Mouse (Mus musculus): Measurements from ENCODE around the gene Ptar1. TPM values are rescaled to one million over a fixed set of nuclear protein-coding genes. Genes with fewer than 3 reads are reported as not detected.

Gene Ptar1
- polyA plus RNA-seq, 1 experiment, result 36.1 TPM

DNA sequence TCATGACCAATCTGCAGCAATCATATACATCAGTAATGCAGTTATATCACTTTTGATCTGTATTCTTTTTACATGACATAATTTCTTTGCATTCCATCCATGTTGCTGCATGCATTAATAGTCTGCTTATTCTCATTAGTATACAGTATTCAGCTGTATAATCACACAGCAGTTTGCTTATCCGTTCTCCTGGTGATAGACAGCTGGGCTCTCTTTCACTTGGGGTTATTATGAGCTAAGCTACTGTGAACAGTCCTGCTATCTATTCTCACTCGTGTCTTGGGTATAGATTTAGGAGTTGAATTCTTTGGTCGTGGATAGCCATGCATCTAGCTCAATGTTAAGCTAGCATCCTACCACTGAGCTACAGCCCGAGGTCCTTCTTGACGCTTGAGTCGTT is 88.1 kb downstream of the Ptar1 start:
- TF ChIP-seq POLR2A (IDR thresholded peaks at IDR 0.05; ENCODE audit: low read depth, low read length) (no peak), CTCF (IDR thresholded peaks at IDR 0.05; ENCODE audit: borderline replicate concordance, insufficient read depth, low read length) (no peak)

DNA sequence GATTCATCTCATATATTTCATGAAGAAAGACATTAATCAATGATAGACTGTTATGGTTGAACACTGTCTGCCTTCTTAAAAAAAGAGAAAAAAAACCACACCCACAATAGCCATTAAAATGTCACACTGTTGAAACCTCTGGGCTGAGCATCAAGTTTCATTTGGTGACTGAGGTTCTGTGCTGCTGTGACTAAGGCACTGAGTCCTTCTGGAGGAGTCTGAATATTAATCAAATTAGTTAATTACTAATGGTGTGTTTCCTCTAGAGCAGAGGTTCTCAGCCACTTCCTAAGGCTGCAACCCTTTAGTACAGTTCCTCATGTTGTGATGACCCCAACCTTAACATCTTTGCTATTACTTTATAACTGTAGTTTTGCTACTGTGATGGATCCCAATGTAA is 91.9 kb downstream of the Ptar1 start:
- no peak overlapping the region for H3K27ac ChIP-seq (ENCODE audit: insufficient read depth, low read length)
- 0 out of 2 replicates have a peak, but pooled peaks cover 2% of the 10 kb centered on the region for H3K4me1 ChIP-seq (ENCODE audit: control insufficient read depth, insufficient read depth, low read length)
- TF ChIP-seq CTCF (IDR thresholded peaks at IDR 0.05; ENCODE audit: borderline replicate concordance, insufficient read depth, low read length), result no peak
- no peak for TF ChIP-seq POLR2A (IDR thresholded peaks at IDR 0.05; ENCODE audit: low read depth, low read length)
- no peak overlapping the region for H3K4me3 ChIP-seq (ENCODE audit: insufficient read depth, low read length)

More for the DNA sequence above, 88.1 kb downstream of the Ptar1 start:
- Histone ChIP-seq H3K4me1 (ENCODE audit: control insufficient read depth, insufficient read depth, low read length) (no peaks in the 10 kb centered on the region), H3K27ac (ENCODE audit: insufficient read depth, low read length) (no peak overlapping the region), H3K4me3 (ENCODE audit: insufficient read depth, low read length) (no peak overlapping the region)

DNA sequence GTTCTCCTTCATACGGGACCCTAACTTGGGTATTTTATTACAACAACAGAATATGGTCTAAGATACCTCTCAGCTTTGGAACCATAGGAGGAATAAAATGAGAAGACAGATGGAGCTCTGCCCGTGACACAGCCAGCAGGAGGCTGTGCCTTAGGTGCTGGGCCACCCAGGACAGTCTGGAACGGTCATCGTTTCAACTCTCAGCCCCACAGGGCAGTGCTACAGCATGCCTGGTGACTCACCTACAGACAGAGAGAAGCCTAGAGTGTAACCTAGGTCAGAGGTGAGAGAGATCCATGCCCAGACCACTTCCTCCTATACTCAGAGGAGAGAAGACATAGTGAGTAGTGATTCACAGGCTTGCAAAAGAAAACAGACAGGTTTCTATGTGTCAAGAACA is 92.9 kb downstream of the Ptar1 start:
- H3K27ac ChIP-seq (ENCODE audit: insufficient read depth, low read length), result no peak overlapping the region
- no peak overlapping the region for H3K4me3 ChIP-seq (ENCODE audit: insufficient read depth, low read length)
- TF ChIP-seq CTCF (IDR thresholded peaks at IDR 0.05; ENCODE audit: borderline replicate concordance, insufficient read depth, low read length) (no peak), POLR2A (IDR thresholded peaks at IDR 0.05; ENCODE audit: low read depth, low read length) (no peak)
- 0 out of 2 replicates have a peak, but pooled peaks cover 2% of the 10 kb centered on the region for H3K4me1 ChIP-seq (ENCODE audit: control insufficient read depth, insufficient read depth, low read length)

Other genes starting within 250 kb of the Ptar1 start
- 19.3 and 21.7 TPM in 2 replicates for gene Mamdc2, start 239.0 kb upstream of the Ptar1 start, polyA plus RNA-seq (2011; ENCODE audit: insufficient read length, low read depth, missing spikeins)
- gene 1700028P14Rik, start 34.6 kb upstream of the Ptar1 start, polyA plus RNA-seq (2011; ENCODE audit: insufficient read length, low read depth, missing spikeins), result not detected in 2 replicates
- gene Apba1, start 71.5 kb downstream of the Ptar1 start, polyA plus RNA-seq (2011; ENCODE audit: insufficient read length, low read depth, missing spikeins), result 2.0 and 7.5 TPM in 2 replicates